Mouse (Mus musculus) kidney, adult 9 months (tissue): ENCODE measurements around the gene Pgap1.
A peak's percentile ranks its signal among the peaks of the same experiment; 100 is the strongest.

Source experiments
- DNase-seq: peaks from one replicate; pipeline ENCODE4 v3.0.0; 2022

Pgap1 gene

DNA sequence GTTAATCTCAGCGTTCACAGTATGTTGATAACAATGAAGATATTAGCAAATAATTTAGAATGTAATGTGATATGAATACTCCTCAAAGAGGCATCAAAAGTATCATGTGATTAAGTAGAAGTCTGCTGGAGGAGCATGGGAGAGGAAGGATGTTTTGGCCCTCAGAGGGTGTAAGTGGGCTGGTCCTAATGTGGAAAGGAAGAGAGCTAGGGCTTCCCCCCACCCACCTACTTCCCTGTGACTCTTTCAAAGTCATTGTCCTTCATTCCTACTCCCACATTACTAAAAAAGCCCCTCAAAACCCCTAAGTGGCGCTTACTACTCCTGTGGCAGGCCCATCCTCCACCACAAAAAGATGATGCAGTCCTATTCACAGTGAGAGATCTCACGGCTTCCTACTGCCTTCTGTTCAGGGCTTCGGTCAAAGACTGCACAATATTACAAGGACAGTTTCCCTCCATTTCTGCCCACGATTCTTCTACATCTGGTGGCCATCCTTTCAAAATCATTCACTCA is 37.4 kb downstream of the Pgap1 start:
- DNase-seq = no peak

GRCm38 (mm10) chr1:54513836-54514235 is 43.6 kb downstream of the Pgap1 start:
- peak; percentile 22 for DNase-seq

DNA sequence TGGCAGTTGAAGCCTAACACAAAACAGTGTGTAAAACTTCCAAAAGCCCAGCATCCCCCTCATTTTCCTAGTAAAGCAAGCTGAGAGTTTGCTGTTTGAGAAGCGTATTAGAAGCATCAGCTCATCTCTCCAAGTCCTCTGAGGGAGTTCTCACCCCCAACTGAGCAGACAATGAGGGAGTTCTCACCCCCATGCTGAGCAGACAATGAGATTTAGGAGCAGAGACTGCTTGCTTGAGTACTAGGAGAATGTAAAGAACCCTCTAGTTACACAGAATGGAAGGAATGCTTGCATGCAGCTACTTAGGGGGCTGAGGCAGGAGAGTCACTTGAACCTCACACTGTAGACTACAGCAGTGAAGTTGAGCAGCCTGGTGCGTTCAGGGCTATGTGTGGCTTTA is 59.0 kb downstream of the Pgap1 start:
- no peak for DNase-seq

- DNase-seq = peak; percentile 15
Observed at GRCm38 (mm10) chr1:54496254-54496653, 61.2 kb downstream of the Pgap1 start.

DNA sequence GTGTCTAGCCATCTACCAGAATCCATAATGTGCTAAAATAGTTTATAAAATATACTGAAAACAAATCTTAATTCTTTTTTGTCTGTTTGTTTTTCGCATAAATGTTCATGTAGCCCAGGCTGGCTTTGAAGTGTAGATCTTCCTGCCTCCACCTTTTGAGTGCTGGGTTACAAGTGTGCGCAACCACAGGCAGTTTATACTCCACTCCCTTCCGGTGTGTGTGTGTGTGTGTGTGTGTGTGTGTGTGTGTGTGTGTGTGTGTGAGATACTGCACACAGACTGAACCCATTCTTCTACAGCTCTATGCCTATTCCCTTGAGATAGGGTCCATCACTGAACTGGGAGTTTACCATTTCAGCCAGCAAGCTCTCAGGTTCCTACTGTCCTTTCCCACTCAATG is 64.0 kb downstream of the Pgap1 start:
- DNase-seq = no peak

- peak; percentile 13 for DNase-seq
Observed at GRCm38 (mm10) chr1:54492435-54492841, 65.0 kb downstream of the Pgap1 start.

DNA sequence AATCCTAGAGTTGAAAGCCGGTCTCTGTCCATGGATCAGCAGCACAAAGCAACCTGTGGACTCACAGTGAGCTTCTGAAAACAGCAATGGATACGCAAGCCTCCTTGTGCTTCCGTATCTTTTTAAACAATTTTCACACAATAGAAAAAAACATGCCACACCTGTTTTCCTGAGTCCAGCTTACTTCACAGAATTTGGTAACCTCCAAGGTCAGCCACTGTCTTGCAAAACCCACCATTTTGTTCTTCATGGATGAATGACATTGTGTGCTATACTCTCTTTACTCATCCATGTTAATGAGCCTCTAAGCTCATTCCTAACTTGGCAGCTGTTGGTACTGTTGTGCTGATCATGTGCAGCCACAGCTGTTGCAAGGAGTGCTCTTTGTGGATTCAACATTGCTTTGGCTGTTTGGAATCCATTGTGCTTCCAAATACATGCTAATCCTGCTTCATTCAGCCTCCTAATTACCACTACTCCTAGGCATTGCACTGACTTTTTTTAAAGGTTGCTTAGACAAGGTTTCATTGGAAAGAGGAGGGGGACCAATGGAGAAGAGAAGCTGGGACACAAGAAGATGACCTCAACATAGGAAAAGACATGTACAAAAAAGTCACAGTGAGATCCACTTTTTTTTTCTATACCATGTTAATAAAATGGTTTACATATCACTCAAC is 72.6 kb downstream of the Pgap1 start:
- no peak for DNase-seq

- no peak for DNase-seq
Observed at GRCm38 (mm10) chr1:54480491-54480890, 77.0 kb downstream of the Pgap1 start.

- DNase-seq = no peak
Observed at GRCm38 (mm10) chr1:54468662-54469061, 88.8 kb downstream of the Pgap1 start.

- DNase-seq = no peak
Observed at GRCm38 (mm10) chr1:54467366-54467765, 90.1 kb downstream of the Pgap1 start.

GRCm38 (mm10) chr1:54452116-54452515 is 105.4 kb downstream of the Pgap1 start:
- DNase-seq = no peak

DNA sequence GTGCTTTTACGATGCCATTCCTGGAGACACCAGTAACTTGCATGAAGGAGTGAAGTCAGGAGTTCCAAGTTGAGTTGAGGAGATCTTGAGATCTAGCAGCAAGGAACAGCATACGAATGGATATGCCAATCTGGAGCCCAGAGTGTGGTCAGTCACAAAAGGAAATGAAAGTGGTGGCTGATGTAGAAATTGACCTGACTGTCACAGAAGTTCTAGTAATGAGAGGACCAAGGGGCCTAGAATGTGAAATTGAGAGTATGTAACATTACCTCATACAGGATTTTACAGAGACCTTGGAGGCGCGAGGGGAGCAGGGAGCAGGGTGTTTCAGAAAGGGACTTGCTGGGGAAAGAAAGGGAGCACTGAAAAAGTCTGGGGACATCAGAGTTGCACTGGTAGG is 108.7 kb downstream of the Pgap1 start:
- no peak for DNase-seq

GRCm38 (mm10) chr1:54443641-54444040 is 113.8 kb downstream of the Pgap1 start:
- DNase-seq = no peak

DNA sequence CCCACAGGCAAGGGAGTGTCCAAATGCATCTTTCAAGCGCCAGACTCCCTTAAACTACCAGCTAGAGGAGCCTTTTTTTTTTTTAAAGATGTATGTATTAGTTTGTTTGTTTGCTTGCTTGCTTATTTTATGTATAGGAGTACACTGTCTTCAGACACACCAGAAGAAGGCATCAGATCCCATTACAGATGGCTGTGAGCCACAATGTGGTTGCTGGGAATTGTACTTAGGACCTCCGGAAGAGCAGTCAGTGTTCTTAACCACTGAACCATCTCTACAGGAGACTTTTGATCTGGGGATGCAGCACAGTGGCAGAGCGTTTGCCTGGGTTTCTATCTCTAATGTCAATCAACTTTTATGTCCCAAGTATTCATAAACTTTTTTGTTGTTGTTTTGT is 118.4 kb downstream of the Pgap1 start:
- DNase-seq = no peak

GRCm38 (mm10) chr1:54438340-54439079 is 119.0 kb downstream of the Pgap1 start, which contains the start of gene Gtf3c3:
Gene Gtf3c3, minus strand, starts transcription at chr1:54438971.
- DNase-seq = peak; percentile 81
